Mouse (Mus musculus) cerebellum, adult 2 months (tissue): ENCODE results near the gene Arhgap29. TPM values are rescaled to one million over a fixed set of nuclear protein-coding genes. Genes with fewer than 3 reads are reported as not detected.

Source experiments
- DNase-seq, 2 experiments: peaks; one replicate each; pipeline ENCODE4 v3.0.0; 2021
- H3K27ac ChIP-seq: fragments of 200-500 bp; 2 replicates; pipeline ENCODE4 v1.5.1; 2012; ENCODE audit warnings: low read length, control low read depth, inconsistent platforms; ENCODE audit not compliant: insufficient read depth
- H3K27me3 ChIP-seq: fragments of 200-500 bp; 2 replicates; pipeline ENCODE4 v1.6.1; 2012; ENCODE audit warnings: inconsistent platforms, mild to moderate bottlenecking, low read length, moderate library complexity; ENCODE audit not compliant: control insufficient read depth, insufficient read depth
- H3K4me1 ChIP-seq: fragments of 200-500 bp; 2 replicates; pipeline ENCODE4 v1.6.1; 2011; ENCODE audit warnings: low read length; ENCODE audit not compliant: control insufficient read depth, insufficient read depth
- H3K4me3 ChIP-seq: fragments of 200-500 bp; replicated peaks from 2 replicates; pipeline ENCODE3; 2011; ENCODE audit warnings: mild to moderate bottlenecking, low read depth, low read length, control low read depth; ENCODE audit not compliant: insufficient read depth
- CTCF ChIP-seq: fragments of 200-500 bp; IDR thresholded peaks from 2 replicates; pipeline ENCODE4 v1.5.1; 2011; ENCODE audit warnings: low read depth, mild to moderate bottlenecking, control low read depth, low read length, moderate library complexity, borderline replicate concordance; ENCODE audit not compliant: insufficient read depth
- POLR2A ChIP-seq: fragments of 200-500 bp; IDR thresholded peaks from 2 replicates; pipeline ENCODE4 v1.6.1; 2011; ENCODE audit warnings: low read length, control low read depth, borderline replicate concordance; ENCODE audit not compliant: insufficient read depth
- WGBS: fragments of 180-500 bp; shearing (Covaris S2); methylation state at CpG from one replicate; pipeline ENCODE4 v1.1.7; 2018; 5-methylcytosine and 5-hydroxymethylcytosine counted together
- polyA plus RNA-seq: library from polyadenylated mRNA; depleted of rRNA; stranded (reverse); fragments of >200 nt; gene quantifications from 2 replicates; pipeline ENCODE4 v1.2.3, GENCODE M21; 2012

The Arhgap29 gene
- polyA plus RNA-seq, 1 experiment: 9.1 TPM

DNA sequence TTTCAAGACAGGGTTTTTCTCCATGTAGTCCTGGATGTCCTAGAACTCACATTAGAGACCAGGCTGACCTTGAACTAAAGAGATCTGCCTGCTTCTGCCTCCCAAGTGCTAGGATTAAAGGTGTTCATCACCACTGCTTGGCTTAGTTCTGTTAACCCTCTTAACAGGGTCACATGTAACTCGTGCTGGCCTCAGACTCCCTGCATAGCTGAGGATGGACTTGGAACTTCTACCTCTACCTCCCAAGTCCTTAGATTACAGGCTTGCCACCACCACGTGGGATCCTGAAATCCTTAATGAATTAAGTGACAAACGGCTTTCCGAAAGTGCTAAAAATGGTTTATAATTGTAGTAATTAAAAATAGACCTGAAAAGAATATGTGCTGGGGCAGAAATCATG lies 29.0 kb downstream of the Arhgap29 start:
- no peak for TF ChIP-seq POLR2A

DNA sequence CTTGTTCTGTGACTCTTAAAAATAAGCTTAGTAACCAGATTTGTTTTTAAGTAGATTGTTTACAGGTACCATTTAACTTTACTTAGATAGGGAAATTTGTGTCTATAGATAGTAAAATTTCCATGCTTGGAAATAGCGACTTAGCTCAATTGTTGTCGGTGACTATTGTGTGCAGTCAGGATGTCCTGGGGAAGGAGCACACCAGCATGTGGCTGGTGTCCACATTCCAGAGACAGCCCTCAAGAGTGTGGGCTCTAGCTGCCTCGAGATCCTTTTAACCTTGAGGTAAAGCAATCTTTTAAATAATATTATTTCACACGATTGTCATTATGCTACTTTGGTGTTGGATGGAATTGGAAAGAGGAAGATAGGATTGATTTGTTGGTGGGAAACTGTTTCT lies 30.1 kb downstream of the Arhgap29 start:
- Histone ChIP-seq H3K4me1 (no peaks in the 10 kb centered on the region), H3K27me3 (no peaks in the 10 kb centered on the region), H3K27ac (no peak overlapping the region), H3K4me3 (no peak overlapping the region)
- TF ChIP-seq POLR2A (no peak), CTCF (no peak)
- no peak for DNase-seq
- 65% methylated on average over 4 of the region's 4 CpGs for WGBS

More for the DNA sequence above, 29.0 kb downstream of the Arhgap29 start:
- Histone ChIP-seq H3K4me1 (no peaks in the 10 kb centered on the region), H3K27ac (no peak overlapping the region), H3K27me3 (no peaks in the 10 kb centered on the region), H3K4me3 (no peak overlapping the region)
- no peak for DNase-seq
- WGBS: 82% methylated on average over 4 of the region's 4 CpGs

DNA sequence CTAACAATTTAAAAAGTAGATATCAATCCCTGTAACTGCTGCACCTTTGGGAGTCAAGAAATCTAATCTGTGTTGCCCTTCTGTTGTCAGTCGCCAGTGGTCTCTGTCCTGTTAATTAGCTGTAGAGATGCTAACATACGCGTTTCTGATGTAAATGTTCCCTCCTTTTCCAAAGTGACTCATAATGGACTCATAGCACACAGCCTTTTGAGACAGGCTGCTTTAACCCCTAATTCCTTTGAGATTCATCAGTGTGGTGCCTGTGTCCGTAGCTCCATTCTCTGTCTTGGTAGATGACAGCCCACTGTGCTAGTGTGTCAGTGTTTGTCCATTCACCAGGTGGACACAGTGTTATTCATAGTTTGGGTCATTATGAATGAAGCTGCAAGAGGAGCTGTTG lies 42.8 kb downstream of the Arhgap29 start:
- Histone ChIP-seq H3K4me1 (no peaks in the 10 kb centered on the region), H3K27me3 (no peaks in the 10 kb centered on the region), H3K27ac (no peak overlapping the region), H3K4me3 (no peak overlapping the region)
- no peak for DNase-seq
- WGBS: 77% methylated on average over 4 of the region's 4 CpGs
- no peak for TF ChIP-seq CTCF
- no peak for TF ChIP-seq POLR2A

DNA sequence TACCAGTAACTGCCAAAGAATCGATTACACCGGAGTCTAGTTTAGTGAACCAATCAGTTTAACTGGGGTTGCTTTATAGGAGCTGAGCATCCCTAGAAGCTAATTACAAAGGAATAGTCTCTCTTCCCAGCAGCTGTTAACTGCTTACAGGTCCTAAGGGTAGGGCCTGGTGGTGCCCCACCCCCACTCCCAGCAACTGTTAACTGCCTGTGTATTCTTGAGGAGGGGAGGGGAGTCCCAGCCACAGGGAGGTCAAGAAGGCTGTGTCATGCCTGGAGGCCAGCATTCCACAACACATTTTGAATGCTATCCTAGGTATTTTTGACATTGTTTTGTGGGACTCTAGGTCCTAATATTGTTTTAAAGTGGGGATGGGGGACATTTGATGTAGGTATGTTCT lies 47.6 kb downstream of the Arhgap29 start:
- DNase-seq: no peak
- Histone ChIP-seq H3K4me3 (no peak overlapping the region), H3K27me3 (no peaks in the 10 kb centered on the region), H3K4me1 (no peaks in the 10 kb centered on the region), H3K27ac (no peak overlapping the region)
- WGBS: 93% methylated on average over 2 of the region's 2 CpGs
- TF ChIP-seq POLR2A (no peak), CTCF (no peak)

DNA sequence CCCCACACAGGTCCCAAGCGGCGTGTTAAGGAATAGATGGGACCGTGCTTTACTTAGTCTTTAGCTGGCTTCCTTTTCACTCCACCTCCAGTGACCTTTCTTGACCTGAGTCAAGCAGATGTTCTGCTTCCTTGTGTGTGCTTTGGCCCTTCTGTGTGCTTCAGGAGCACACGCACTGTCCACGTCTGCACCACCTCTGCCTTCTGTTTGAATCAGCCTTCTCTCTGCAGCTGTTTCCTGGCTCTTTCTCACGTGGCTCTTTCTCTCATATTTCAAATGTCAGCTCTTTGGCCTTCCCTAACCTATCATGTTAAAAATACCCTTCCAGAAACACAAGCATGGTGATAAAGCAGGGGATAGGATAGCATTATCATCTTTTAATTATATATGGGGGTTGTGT lies 49.2 kb downstream of the Arhgap29 start:
- 85% methylated on average over 6 of the region's 6 CpGs for WGBS

DNA sequence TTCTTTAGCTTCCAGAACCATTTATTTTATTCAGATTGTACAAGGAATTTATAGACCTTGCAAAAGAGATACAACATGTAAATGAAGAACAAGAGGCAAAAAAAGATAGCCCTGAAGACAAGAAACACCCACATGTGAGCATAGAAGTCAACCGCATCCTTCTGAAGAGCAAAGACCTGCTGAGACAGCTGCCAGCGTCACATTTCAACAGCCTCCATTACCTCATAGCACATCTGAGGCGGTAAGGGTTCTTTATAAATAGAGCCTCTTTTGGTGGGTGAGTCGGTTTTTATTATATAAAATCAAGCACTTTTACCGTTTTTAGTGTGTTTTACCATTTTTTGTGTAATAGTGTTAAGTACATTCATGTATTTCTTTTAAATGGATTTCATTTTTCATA lies 57.5 kb downstream of the Arhgap29 start:
- TF ChIP-seq CTCF: no peak
- no peak for TF ChIP-seq POLR2A
- Histone ChIP-seq H3K27ac (no peak overlapping the region), H3K4me3 (no peak overlapping the region), H3K4me1 (no peaks in the 10 kb centered on the region), H3K27me3 (no peaks in the 10 kb centered on the region)
- no peak for DNase-seq
- WGBS: 94% methylated on average over 5 of the region's 5 CpGs

More for the DNA sequence above, 49.2 kb downstream of the Arhgap29 start:
- Histone ChIP-seq H3K4me3 (no peak overlapping the region), H3K4me1 (no peaks in the 10 kb centered on the region), H3K27me3 (no peaks in the 10 kb centered on the region), H3K27ac (no peak overlapping the region)
- TF ChIP-seq CTCF (no peak), POLR2A (no peak)
- DNase-seq: no peak

DNA sequence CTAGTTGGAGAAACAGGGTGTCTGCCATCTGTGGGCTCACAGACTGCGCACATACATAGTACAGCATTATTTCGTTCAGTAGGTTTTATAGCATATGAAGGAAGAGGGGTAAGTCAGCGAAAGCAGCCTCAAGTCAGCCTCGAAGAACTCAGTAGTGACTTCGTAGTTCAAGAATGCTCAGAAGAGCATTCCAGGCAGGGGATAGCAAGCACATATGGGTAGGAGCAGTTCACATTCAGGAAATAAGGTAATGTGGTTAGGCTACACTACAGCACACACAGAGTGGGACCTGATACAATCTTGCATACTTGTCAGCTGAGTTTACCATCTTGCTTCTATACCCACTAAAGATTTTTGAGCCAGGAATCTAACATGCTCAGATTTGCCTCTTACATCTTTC lies 58.0 kb downstream of the Arhgap29 start:
- 93% methylated on average over 5 of the region's 5 CpGs for WGBS
- Histone ChIP-seq H3K27me3 (no peaks in the 10 kb centered on the region), H3K4me1 (no peaks in the 10 kb centered on the region), H3K4me3 (no peak overlapping the region), H3K27ac (no peak overlapping the region)
- no peak for DNase-seq
- TF ChIP-seq POLR2A (no peak), CTCF (no peak)

DNA sequence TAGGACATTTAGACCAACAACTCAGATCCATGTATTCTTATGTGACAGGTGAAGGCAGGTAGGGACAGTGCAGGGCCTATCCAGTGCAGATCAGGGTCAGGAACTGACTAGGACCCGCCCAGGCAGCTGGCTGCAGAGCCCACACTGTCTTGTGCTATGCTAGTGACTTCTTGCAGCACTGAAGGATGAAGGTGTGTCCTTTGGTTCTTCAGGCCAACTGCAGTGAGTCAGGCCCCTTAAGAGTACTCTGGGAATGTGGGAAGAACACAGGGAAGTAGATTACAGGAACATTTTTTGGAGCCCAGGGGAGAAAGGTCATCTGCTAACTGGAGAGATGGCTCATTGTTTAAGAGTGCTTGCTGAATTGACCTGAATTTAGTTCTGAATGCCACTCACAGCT lies 60.1 kb downstream of the Arhgap29 start:
- no peak overlapping the region for H3K27ac ChIP-seq
- H3K4me3 ChIP-seq: no peak overlapping the region
- no peak for DNase-seq
- no peak for TF ChIP-seq POLR2A
- no peak for TF ChIP-seq CTCF
- no peaks in the 10 kb centered on the region for H3K4me1 ChIP-seq
- 74% methylated on average over 1 of the region's 1 CpGs for WGBS
- H3K27me3 ChIP-seq: no peaks in the 10 kb centered on the region

DNA sequence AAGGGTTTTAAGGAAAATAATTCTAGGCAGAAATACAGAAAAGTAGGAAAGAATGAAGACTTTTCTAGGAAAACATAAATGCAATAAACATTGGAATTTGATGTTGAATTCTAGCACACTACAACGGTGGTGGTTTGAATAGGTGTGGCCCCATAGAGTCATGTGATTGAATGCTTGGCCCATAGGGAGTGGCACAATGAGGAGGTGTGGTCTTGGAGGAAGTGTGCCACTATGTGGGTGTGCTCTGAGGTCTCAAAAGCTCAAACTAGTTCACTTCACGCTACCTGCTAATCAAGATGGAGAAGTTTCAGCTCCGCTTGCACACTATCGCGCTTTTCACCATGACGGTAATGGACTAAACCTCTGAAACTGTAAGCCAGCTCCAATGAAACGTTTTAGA lies 66.1 kb downstream of the Arhgap29 start:
- DNase-seq: no peak
- TF ChIP-seq POLR2A (no peak), CTCF (no peak)
- WGBS: 95% methylated on average over 7 of the region's 7 CpGs
- no peak overlapping the region for H3K27ac ChIP-seq
- no peaks in the 10 kb centered on the region for H3K27me3 ChIP-seq
- no peak overlapping the region for H3K4me3 ChIP-seq
- no peaks in the 10 kb centered on the region for H3K4me1 ChIP-seq
